Mouse (Mus musculus) heart, embryonic 13.5 days (tissue): Measurements from ENCODE around the gene 1700028P14Rik. TPM values are rescaled to one million over a fixed set of nuclear protein-coding genes. Genes with fewer than 3 reads are reported as not detected.

Source experiments
- ATAC-seq: fragments of 200-750 bp; cut with Nextera tagmentation; 2 replicates; pipeline ENCODE4 v1.8.0; 2017; ENCODE audit warnings: moderate TSS enrichment; ENCODE audit not compliant: insufficient number of reproducible peaks, low FRiP score, low TSS enrichment; ENCODE audit errors: extremely low read depth
- H3K27ac ChIP-seq: fragments of 300-500 bp; sonication (generic); replicated peaks from 2 replicates; pipeline ENCODE4 v1.5.1; 2015; ENCODE audit warnings: moderate library complexity, mild to moderate bottlenecking, inconsistent platforms
- H3K27me3 ChIP-seq: fragments of 300-500 bp; sonication (generic); replicated peaks from 2 replicates; pipeline ENCODE4 v1.6.1; 2015; ENCODE audit warnings: mild to moderate bottlenecking, inconsistent platforms
- H3K36me3 ChIP-seq: fragments of 300-500 bp; sonication (generic); 2 replicates; pipeline ENCODE4 v1.6.1; 2015; ENCODE audit warnings: mild to moderate bottlenecking, inconsistent platforms
- H3K4me1 ChIP-seq: fragments of 300-500 bp; sonication (generic); 2 replicates; pipeline ENCODE4 v1.6.1; 2015; ENCODE audit warnings: inconsistent platforms
- H3K4me2 ChIP-seq: fragments of 300-500 bp; sonication (generic); 2 replicates; pipeline ENCODE4 v1.6.1; 2015; ENCODE audit warnings: inconsistent platforms, mild to moderate bottlenecking, moderate library complexity
- H3K4me3 ChIP-seq: fragments of 300-500 bp; sonication (generic); 2 replicates; pipeline ENCODE4 v1.5.1; 2015; ENCODE audit warnings: moderate library complexity, mild to moderate bottlenecking, inconsistent platforms
- H3K9ac ChIP-seq: fragments of 300-500 bp; sonication (generic); 2 replicates; pipeline ENCODE4 v1.6.1; 2015; ENCODE audit warnings: inconsistent platforms, mild to moderate bottlenecking, moderate library complexity
- H3K9me3 ChIP-seq: fragments of 300-500 bp; sonication (generic); 2 replicates; pipeline ENCODE4 v1.6.1; 2016; ENCODE audit warnings: inconsistent platforms
- WGBS: fragments of 180-500 bp; shearing (Covaris S2); methylation state at CpG from one replicate; pipeline ENCODE4 v1.1.7; 2015; ENCODE audit warnings: mixed read lengths; 5-methylcytosine and 5-hydroxymethylcytosine counted together
- polyA plus RNA-seq: library from polyadenylated mRNA; unstranded; fragments of >200 nt; fragmentation: Nextera tagmentation; extraction: Ambion mirVana; gene quantifications from 2 replicates; pipeline ENCODE4 v1.2.1, GENCODE M21; 2015

The 1700028P14Rik gene
- polyA plus RNA-seq, 1 experiment from 2014 or later = not detected

DNA sequence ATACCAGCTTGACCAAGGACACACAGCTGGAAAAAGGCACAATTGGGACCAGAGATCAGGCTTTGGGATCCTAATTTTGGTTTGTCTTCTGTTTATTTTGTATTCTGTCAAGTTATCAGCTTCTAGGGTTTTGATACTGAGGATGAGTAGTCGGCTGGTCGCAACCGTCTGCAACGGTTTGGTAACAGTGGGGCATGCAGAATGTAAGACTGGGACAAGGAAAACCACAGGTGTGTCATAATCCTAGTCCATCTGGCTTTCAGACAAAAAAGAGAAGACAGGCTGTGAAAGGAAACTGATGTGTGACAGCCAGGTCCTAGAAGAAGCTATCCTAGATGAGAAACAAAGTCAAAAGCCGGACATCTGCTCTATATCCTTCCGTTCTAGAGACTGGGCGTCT lies 11.5 kb upstream of the 1700028P14Rik start:
- WGBS = 78% methylated on average over 7 of the region's 7 CpGs
- H3K27me3 ChIP-seq = no peaks in the 10 kb centered on the region
- no peaks in the 10 kb centered on the region for H3K4me1 ChIP-seq
- ATAC-seq = no peak
- no peak overlapping the region for H3K9ac ChIP-seq
- H3K4me2 ChIP-seq = no peak overlapping the region
- no peaks in the 10 kb centered on the region for H3K36me3 ChIP-seq
- no peaks in the 10 kb centered on the region for H3K9me3 ChIP-seq
- no peak overlapping the region for H3K4me3 ChIP-seq
- no peak overlapping the region for H3K27ac ChIP-seq

DNA sequence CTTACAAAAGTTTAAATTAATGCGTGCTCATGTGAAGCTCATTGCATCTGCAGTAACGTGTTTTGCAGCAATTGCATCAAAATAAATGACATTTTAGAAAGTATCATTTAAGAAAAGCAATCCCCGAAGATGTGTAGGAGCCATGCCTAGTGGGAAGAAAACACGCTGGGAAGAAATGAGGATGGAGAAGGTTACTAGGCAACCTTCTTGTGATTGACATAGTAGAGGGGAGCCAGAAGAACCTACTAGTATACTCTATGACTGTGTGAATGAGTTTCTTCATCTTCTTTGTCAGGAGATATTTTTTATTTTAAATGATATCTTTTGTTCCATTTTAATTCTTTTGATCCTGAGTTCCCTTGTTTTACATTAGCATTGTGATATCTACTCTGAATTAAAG lies 5.7 kb upstream of the 1700028P14Rik start:
- no peak overlapping the region for H3K4me2 ChIP-seq
- no peak overlapping the region for H3K4me3 ChIP-seq
- H3K27ac ChIP-seq = no peak overlapping the region
- H3K9me3 ChIP-seq = no peaks in the 10 kb centered on the region
- H3K9ac ChIP-seq = no peak overlapping the region
- 79% methylated on average over 4 of the region's 4 CpGs for WGBS
- ATAC-seq = no peak
- H3K27me3 ChIP-seq = no peaks in the 10 kb centered on the region
- H3K4me1 ChIP-seq = peaks cover 9% of the 10 kb centered on the region
- H3K36me3 ChIP-seq = no peaks in the 10 kb centered on the region

- H3K9ac ChIP-seq = no peak overlapping the region
- H3K4me3 ChIP-seq = no peak overlapping the region
- WGBS = 23% methylated on average over 12 of the region's 12 CpGs
- H3K27ac ChIP-seq = no peak overlapping the region
- no peaks in the 10 kb centered on the region for H3K36me3 ChIP-seq
- H3K27me3 ChIP-seq = no peaks in the 10 kb centered on the region
- H3K4me2 ChIP-seq = peak overlapping the region; percentile 37
- ATAC-seq = no peak
- no peaks in the 10 kb centered on the region for H3K9me3 ChIP-seq
- peaks cover 9% of the 10 kb centered on the region for H3K4me1 ChIP-seq
Measured at GRCm38 (mm10) chr19:23657261-23657932, 4.8 kb upstream of the 1700028P14Rik start.

- WGBS = 82% methylated on average over 5 of the region's 5 CpGs
- Histone ChIP-seq H3K4me3 (no peak overlapping the region), H3K4me1 (peaks cover 9% of the 10 kb centered on the region), H3K9me3 (no peaks in the 10 kb centered on the region), H3K27me3 (no peaks in the 10 kb centered on the region; the same call in 1 of the 2 replicates), H3K27ac (no peak overlapping the region), H3K9ac (no peak overlapping the region), H3K4me2 (peak overlapping the region; percentile 59; the same call in 1 of the 2 replicates), H3K36me3 (no peaks in the 10 kb centered on the region)
- ATAC-seq = no peak
Measured at GRCm38 (mm10) chr19:23653154-23653553, 542 bp upstream of the 1700028P14Rik start.

DNA sequence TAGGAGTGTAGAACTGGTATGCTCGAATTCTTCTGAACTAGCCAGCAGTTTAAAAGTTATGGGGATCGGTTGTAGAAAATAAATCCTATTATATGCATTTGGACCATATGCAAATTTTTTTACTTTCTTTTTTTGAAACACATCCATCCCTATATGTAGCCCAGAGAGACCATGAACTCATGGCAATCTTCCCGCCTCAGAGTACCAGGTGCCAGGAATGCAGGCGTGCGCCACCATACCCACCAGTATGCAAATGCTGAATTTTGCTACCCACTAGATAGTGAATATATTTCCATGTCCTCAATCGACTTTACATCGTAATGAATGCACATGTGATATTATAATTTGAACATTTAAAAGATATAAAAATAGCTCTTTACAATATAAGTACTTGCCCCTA lies 5.3 kb downstream of the 1700028P14Rik start:
- Histone ChIP-seq H3K9ac (no peak overlapping the region), H3K4me2 (no peak overlapping the region), H3K36me3 (no peaks in the 10 kb centered on the region), H3K9me3 (no peaks in the 10 kb centered on the region), H3K4me3 (no peak overlapping the region), H3K4me1 (no peaks in the 10 kb centered on the region), H3K27me3 (no peaks in the 10 kb centered on the region; the same call in 1 of the 2 replicates), H3K27ac (no peak overlapping the region)
- WGBS = 80% methylated on average over 7 of the region's 7 CpGs
- no peak for ATAC-seq

DNA sequence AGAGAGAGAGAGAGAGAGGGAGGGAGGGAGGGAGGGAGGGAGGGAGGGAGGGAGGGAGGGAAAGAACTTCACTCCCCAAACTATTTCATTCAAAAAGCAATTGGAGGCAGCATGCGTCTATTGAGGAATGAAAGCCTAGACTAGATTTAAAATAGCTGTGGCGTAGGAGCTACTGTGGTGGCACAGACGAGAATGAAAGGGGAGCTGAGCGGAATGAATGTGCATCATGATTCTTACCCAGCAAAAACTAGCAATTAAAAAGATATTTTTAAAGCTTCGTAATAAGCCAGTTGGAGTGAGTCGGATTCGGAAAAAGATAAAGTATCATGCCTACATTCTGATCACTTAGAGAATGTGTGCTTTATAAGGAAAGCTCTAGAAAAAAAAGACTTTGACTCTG lies 7.3 kb downstream of the 1700028P14Rik start:
- 73% methylated on average over 7 of the region's 7 CpGs for WGBS
- H3K4me3 ChIP-seq = no peak overlapping the region
- ATAC-seq = no peak

DNA sequence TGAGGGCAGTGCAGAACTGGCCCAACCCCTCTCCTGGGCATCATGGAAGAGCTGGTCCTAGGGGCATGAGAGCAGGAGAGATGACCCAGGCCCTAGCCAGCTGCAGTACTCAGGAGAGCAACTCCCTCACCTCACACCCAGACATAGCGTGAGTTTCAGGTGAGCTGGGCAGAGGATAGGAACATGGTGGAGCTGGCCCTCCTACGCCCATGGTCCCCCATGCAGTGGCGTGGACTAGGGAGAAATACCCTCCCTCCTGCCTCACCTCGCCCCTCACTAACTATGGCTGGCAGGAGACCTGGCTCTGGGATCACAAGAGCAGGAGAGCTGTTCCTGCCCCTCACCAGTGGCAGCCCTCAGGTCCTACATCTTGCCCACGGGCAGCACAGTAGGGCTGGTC lies 8.8 kb downstream of the 1700028P14Rik start:
- Histone ChIP-seq H3K9me3 (no peaks in the 10 kb centered on the region), H3K36me3 (no peaks in the 10 kb centered on the region), H3K4me2 (no peak overlapping the region), H3K4me3 (no peak overlapping the region), H3K27ac (no peak overlapping the region), H3K9ac (no peak overlapping the region), H3K27me3 (no peaks in the 10 kb centered on the region), H3K4me1 (no peaks in the 10 kb centered on the region)
- no peak for ATAC-seq
- 87% methylated on average over 5 of the region's 5 CpGs for WGBS

More for the DNA sequence above, 7.3 kb downstream of the 1700028P14Rik start:
- H3K9me3 ChIP-seq = no peaks in the 10 kb centered on the region
- no peak overlapping the region for H3K4me2 ChIP-seq
- no peaks in the 10 kb centered on the region for H3K4me1 ChIP-seq
- H3K27me3 ChIP-seq = no peaks in the 10 kb centered on the region
- no peak overlapping the region for H3K9ac ChIP-seq
- H3K36me3 ChIP-seq = no peaks in the 10 kb centered on the region
- no peak overlapping the region for H3K27ac ChIP-seq

GRCm38 (mm10) chr19:23636786-23637185 lies 15.8 kb downstream of the 1700028P14Rik start:
- Histone ChIP-seq H3K4me1 (no peaks in the 10 kb centered on the region), H3K9me3 (no peaks in the 10 kb centered on the region), H3K27ac (no peak overlapping the region), H3K36me3 (no peaks in the 10 kb centered on the region), H3K4me2 (no peak overlapping the region), H3K9ac (no peak overlapping the region), H3K4me3 (no peak overlapping the region), H3K27me3 (no peaks in the 10 kb centered on the region)
- ATAC-seq = no peak
- WGBS = 73% methylated on average over 5 of the region's 5 CpGs

DNA sequence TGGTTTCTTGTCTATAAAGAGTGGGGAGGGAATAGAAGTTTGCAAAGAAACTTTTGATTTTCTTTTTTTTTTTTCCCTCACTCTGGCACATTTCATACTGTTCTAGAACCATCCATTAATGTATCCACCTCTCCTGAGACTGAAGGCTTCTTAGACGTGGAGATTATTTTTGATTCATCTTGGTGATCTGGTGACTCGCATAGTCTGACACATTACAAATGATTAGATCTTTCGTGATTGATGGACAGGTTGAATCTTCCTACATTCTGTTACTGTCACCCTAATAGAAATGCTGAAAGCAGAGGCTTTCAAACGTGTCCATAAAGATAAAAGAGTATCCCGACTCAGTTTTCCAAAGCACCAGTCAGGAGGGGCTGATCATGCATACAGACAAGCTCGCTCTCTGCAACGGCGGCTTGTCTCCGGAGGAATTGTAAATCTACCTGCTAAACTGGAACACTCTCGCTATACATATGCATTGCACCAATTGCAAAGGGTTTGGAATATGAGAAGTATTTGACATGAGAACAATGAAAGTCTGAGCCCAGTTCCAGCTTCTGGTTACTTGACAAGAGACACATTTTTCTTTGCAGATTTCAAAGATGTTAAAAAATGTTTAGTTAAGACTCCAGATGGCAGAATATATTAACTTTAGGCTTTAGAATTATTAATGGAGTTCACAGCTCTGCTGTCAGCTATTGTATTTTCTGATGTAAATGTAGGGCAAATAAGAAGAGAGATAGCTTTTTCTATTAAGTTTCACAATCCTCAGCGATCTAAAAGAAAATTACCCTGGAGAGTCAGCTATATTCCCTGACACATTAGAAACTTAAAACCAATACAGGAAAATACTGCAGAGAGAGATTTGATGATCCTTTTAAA lies 20.8 kb downstream of the 1700028P14Rik start:
- no peak overlapping the region for H3K9ac ChIP-seq
- no peaks in the 10 kb centered on the region for H3K27me3 ChIP-seq
- WGBS = 71% methylated on average over 11 of the region's 11 CpGs
- no peak for ATAC-seq
- H3K36me3 ChIP-seq = no peaks in the 10 kb centered on the region
- H3K4me1 ChIP-seq = no peaks in the 10 kb centered on the region
- no peaks in the 10 kb centered on the region for H3K9me3 ChIP-seq
- no peak overlapping the region for H3K27ac ChIP-seq
- H3K4me3 ChIP-seq = no peak overlapping the region
- no peak overlapping the region for H3K4me2 ChIP-seq

DNA sequence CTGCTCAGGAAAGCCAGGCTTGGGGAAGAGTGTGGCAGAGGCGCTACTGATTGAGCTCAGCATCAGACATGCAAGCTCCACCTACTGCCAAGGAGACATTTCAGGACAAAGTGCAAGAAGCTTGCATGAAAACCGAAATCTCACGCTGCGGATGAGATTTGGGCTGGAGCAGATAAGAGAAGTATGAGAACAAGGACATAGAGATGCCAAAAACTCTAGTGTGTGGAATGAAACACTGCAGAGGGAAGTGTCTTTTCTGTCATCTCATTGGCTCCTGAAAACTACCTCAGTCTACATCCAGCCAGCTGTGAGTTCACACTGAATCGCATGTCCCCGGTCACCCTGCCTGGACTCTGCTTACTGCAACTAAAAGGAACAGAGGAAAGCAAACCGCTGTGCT lies 38.3 kb downstream of the 1700028P14Rik start:
- H3K27me3 ChIP-seq = no peaks in the 10 kb centered on the region
- WGBS = 39% methylated on average over 7 of the region's 7 CpGs
- H3K9me3 ChIP-seq = no peaks in the 10 kb centered on the region
- no peak overlapping the region for H3K9ac ChIP-seq
- ATAC-seq = no peak
- no peaks in the 10 kb centered on the region for H3K36me3 ChIP-seq
- H3K4me1 ChIP-seq = 0 out of 2 replicates have a peak, but pooled peaks cover 3% of the 10 kb centered on the region
- no peak overlapping the region for H3K4me3 ChIP-seq
- 0 out of 2 replicates have a peak overlapping the region, but pooled peaks have one; percentile 11 for H3K4me2 ChIP-seq
- H3K27ac ChIP-seq = no peak overlapping the region

GRCm38 (mm10) chr19:23609724-23610123 lies 42.9 kb downstream of the 1700028P14Rik start:
- H3K4me2 ChIP-seq = no peak overlapping the region
- no peaks in the 10 kb centered on the region for H3K36me3 ChIP-seq
- H3K9ac ChIP-seq = no peak overlapping the region
- no peak overlapping the region for H3K4me3 ChIP-seq
- H3K27me3 ChIP-seq = no peaks in the 10 kb centered on the region
- no peak for ATAC-seq
- no peak overlapping the region for H3K27ac ChIP-seq
- H3K9me3 ChIP-seq = no peaks in the 10 kb centered on the region
- WGBS = 63% methylated on average over 4 of the region's 4 CpGs
- 0 out of 2 replicates have a peak, but pooled peaks cover 3% of the 10 kb centered on the region for H3K4me1 ChIP-seq
